Mouse (Mus musculus) layer of hippocampus, adult 9-10 months (tissue): ENCODE data around the gene Gdpgp1.
A peak's percentile ranks its signal among the peaks of the same experiment; 100 is the strongest.

Experiments used
- DNase-seq: peaks from one replicate; pipeline ENCODE4 v3.0.0; 2022; ENCODE audit warnings: low spot score

The Gdpgp1 gene

DNA sequence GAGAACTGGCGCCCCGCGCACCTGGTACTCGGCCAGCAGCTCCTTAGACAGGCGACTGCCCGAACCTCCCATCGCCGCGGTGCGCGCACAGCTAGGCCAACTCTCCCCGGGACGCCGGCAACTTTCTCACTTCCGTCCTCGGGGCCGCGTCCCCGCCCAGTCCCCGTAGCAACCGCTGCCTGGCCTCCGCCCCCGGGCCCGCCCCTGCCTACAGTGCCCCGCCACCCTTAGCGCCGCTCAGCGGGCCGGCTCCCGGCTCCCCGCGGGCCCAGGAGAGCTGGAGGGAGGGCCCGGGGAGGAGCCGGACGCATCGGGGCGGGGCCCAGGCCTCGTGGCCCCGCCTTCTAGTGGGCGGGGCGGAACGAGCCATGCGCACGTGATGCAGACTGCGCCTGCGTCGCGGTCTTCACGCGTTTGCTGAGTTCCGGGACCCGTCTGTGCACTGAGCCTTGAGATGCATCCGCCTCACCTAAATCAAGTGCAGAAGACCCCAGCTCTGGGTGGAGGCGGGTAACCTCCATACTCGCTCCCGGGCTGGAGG, at the start of gene Gdpgp1, which contains the start of gene Cib1:
Gene Gdpgp1, plus strand, starts transcription at position 377 of the 541 bp plus-strand sequence.
Gene Cib1, minus strand, starts transcription at position 325 of the 541 bp plus-strand sequence.
- peak; percentile 89 for DNase-seq

- DNase-seq = no peak
Measured at GRCm38 (mm10) chr7:80183466-80183865, 49.2 kb upstream of the Gdpgp1 start.

DNA sequence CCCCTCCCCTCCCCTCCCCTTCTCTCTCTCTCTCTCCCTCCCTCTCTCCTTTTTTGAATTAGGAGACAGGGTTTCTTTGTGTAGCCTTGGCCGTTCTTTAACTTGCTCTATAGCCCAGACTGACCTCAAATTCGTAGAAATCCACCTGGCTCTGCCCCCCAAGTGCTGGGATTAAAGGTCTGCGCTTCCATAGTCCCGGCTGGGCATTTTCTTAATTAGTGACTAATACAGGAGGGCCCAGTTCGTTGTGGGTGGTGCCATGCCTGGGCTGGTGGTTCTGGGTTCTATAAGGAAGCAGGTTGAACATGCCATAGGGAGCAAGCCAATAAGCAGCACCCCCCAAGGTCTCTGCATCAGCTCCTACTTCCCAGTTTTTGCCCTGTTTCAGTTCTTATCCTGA, 48.7 kb upstream of the Gdpgp1 start:
- DNase-seq = no peak

GRCm38 (mm10) chr7:80184551-80184950, 48.1 kb upstream of the Gdpgp1 start:
- no peak for DNase-seq

DNA sequence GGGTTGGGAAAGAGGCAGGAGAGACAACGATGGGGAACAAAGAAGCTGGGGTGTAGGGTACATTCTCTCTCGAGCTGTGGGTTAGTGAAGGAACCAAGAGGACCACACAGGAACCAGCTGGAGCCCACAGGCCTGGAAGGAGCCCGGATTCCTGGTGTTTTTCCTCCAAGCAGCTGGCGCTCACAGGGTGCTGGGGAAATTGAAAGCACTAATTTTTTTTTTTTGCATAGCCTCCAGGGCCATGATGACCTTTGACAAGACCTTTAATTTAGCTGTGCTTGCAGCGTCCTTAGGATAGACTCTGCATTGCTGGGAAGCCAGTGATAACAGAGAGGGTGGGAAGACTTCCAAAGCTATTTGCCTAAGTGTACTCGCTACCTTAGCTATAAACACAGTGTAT, 47.7 kb upstream of the Gdpgp1 start:
- no peak for DNase-seq

DNA sequence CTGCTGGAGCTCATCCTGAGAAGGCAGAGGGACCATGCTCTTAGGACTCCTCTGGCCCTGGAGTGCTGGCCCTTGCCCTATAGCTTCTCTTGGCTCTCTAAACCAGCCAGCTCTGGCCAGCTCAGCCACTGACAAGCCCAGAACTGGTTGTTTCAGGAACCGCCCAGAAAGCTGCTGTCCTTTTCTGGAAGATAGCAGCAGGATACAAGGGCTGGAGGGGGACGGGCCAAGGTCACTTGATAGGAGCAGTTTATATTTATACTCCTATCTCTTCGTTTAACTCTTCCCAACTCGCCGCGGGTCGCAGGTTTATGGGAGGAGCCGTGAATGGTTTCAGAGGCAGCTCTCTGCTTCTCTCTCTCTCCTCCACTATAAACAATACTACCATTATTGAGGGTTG, 46.6 kb upstream of the Gdpgp1 start:
- DNase-seq = no peak

- DNase-seq = peak; percentile 82
Measured at GRCm38 (mm10) chr7:80186531-80187296, 46.0 kb upstream of the Gdpgp1 start, which contains the start of gene Sema4b. Gene Sema4b (plus strand): TSS chr7:80186841.

- no peak for DNase-seq
Measured at GRCm38 (mm10) chr7:80187501-80187900, 45.2 kb upstream of the Gdpgp1 start.

GRCm38 (mm10) chr7:80188579-80189125, 44.0 kb upstream of the Gdpgp1 start:
- no peak for DNase-seq

GRCm38 (mm10) chr7:80189147-80189933, 43.3 kb upstream of the Gdpgp1 start:
- DNase-seq = no peak

- no peak for DNase-seq
Measured at GRCm38 (mm10) chr7:80191455-80191854, 41.2 kb upstream of the Gdpgp1 start.

DNA sequence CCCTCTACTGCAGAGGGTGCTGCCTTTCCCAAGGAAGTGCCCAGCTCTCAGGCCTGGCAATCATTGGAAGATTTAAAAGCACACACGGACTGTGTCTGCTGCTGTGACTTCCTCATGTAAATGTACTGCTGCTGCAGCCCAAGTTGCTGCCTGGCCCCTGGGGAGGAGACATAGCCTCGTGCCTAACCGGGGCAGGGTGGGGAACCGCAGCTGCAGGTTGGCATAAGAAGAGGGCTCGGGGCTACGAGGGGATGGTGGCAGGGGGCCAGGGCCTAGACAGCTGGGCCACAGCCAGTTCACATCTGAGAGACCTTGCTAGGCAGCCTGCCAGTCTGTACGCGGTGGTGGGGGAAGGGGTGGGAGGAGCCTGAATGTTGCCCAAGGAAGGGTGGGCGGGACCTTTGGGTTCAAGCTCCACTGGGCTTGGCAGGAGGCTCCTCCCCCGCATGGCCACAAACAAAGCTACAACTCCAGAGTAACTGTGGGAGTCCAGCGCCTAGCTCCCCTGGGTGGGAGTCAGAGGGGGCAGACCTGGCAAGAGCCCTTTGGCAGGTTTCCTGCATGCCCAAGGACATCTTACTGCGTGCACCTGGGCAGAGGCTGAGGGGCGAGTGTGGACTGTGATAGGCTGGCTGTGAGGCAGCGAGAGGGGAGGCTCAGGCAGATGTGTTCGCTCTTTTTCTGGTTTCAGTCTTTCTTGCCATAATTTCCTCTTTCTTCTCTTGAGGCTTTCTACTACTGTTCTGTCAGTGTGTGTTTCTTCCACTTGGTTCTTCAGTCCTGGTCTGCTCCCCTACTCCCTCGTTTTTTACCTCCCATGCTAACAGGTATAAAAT, 40.2 kb upstream of the Gdpgp1 start:
- DNase-seq = no peak

DNA sequence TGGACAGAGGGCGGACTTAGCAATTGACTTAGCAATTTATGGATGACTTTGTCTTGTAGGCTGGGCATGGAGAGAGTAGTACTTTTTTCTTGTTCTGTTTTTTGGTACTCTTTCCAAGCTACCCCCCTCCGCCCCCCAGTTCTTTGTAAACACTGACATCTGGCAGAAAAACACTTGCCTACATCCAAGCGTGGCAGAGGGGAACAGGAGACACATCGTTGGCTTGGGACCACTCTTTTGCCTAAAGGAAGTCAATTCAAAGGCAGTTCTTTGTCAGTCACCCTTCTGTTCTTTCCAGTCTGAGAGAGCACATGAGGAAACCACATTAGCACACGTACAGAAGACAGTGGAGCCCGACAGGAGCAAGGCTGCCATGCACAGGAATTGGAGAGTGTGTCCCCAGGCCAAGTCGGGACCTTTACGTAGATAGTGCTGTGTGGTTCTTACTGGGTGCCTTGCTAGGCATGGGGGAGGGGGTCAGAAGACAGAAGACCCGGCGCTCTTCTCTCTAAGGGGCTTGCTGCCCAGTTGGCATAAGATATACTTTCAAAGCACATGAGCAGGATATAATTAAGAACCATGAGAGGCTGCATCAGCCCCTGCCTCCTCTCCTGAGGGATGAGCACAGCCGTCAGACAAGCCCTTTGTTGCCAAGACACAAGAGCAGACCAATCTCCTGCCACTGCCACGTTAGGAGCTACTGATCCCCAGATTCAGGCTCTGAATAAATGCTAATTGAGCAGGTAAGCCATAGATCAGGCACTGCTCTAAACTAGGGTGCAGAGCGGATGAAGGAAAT, 38.5 kb upstream of the Gdpgp1 start:
- DNase-seq = no peak

- no peak for DNase-seq
Measured at GRCm38 (mm10) chr7:80195146-80195545, 37.5 kb upstream of the Gdpgp1 start.

- no peak for DNase-seq
Measured at GRCm38 (mm10) chr7:80195576-80196263, 36.9 kb upstream of the Gdpgp1 start.

DNA sequence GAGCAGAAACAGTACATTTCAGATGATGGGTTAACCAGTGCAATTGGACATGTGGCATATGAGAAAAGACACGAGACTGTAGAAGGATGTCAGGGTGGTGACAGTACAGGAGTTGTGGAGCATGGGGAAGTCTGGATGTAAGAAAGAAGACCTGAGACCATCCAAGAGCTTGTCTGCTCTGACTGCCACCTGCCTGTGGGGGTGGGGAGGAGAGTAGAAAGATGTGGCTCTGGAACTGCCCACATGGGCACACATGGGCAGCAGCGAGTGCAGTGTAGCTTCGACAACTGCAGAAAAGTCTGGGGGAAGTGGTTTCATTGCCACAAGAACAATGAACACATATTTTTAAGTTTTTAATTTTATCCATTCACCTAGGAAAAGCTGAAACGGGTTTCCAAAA, 35.3 kb upstream of the Gdpgp1 start:
- no peak for DNase-seq

GRCm38 (mm10) chr7:80197941-80198778, 34.5 kb upstream of the Gdpgp1 start:
- DNase-seq = no peak

GRCm38 (mm10) chr7:80198863-80199262, 33.8 kb upstream of the Gdpgp1 start:
- DNase-seq = no peak

- DNase-seq = no peak
Measured at GRCm38 (mm10) chr7:80199286-80199685, 33.4 kb upstream of the Gdpgp1 start.
